Mouse (Mus musculus) heart, postnatal 0 days (tissue): ENCODE measurements around the gene Kif21b. TPM values are rescaled to one million over a fixed set of nuclear protein-coding genes. Genes with fewer than 3 reads are reported as not detected.

Source experiments
- ATAC-seq: fragments of 200-750 bp; cut with Nextera tagmentation; 2 replicates; pipeline ENCODE4 v1.8.0; 2017; ENCODE audit warnings: low read depth, moderate number of reproducible peaks, moderate library complexity; ENCODE audit not compliant: insufficient read depth
- DNase-seq: peaks from one replicate; pipeline ENCODE4 v3.0.0-alpha.2; 2016; ENCODE audit warnings: low spot score
- H3K27ac ChIP-seq: fragments of 300-500 bp; sonication (generic); 2 replicates; pipeline ENCODE4 v1.5.1; 2014; ENCODE audit warnings: low read depth, mild to moderate bottlenecking
- H3K27me3 ChIP-seq: fragments of 300-500 bp; sonication (generic); 2 replicates; pipeline ENCODE4 v1.6.1; 2014; ENCODE audit warnings: low read length, mixed read lengths; ENCODE audit not compliant: control insufficient read depth, insufficient read depth
- H3K36me3 ChIP-seq: fragments of 300-500 bp; sonication (generic); replicated peaks from 2 replicates; pipeline ENCODE4 v1.6.1; 2014; ENCODE audit warnings: low read length, mixed read lengths; ENCODE audit not compliant: control insufficient read depth, insufficient read depth
- H3K4me1 ChIP-seq: fragments of 300-500 bp; sonication (generic); 2 replicates; pipeline ENCODE4 v1.6.1; 2014; ENCODE audit warnings: antibody characterized with exemption; ENCODE audit not compliant: control insufficient read depth, insufficient read depth
- H3K4me2 ChIP-seq: fragments of 300-500 bp; sonication (generic); 2 replicates; pipeline ENCODE4 v1.6.1; 2014; ENCODE audit warnings: low read depth, mild to moderate bottlenecking, low read length, moderate library complexity
- H3K4me3 ChIP-seq: fragments of 300-500 bp; sonication (generic); 2 replicates; pipeline ENCODE4 v1.5.1; 2014; ENCODE audit warnings: low read depth, low read length
- H3K9ac ChIP-seq: fragments of 300-500 bp; sonication (generic); replicated peaks from 2 replicates; pipeline ENCODE4 v1.6.1; 2014; ENCODE audit warnings: low read depth, low read length, mixed read lengths
- H3K9me3 ChIP-seq: fragments of 300-500 bp; sonication (generic); replicated peaks from 2 replicates; pipeline ENCODE4 v1.6.1; 2016; ENCODE audit warnings: low read length; ENCODE audit not compliant: control insufficient read depth
- CTCF ChIP-seq: IDR thresholded peaks from 2 replicates; pipeline ENCODE4 v1.5.1; 2016; ENCODE audit warnings: antibody characterized with exemption, control low read depth, low read depth
- EP300 ChIP-seq: IDR thresholded peaks from 2 replicates; pipeline ENCODE4 v1.6.1; 2016; ENCODE audit warnings: antibody characterized with exemption, low read depth
- WGBS: fragments of 180-500 bp; shearing (Covaris S2); extraction: QIAGEN DNeasy Blood & Tissue Kit; methylation state at CpG from one replicate; pipeline ENCODE4 v1.1.7; 2014; 5-methylcytosine and 5-hydroxymethylcytosine counted together
- polyA plus RNA-seq: library from polyadenylated mRNA; unstranded; fragments of >200 nt; fragmentation: Nextera tagmentation; extraction: Ambion mirVana; gene quantifications from 2 replicates; pipeline ENCODE4 v1.2.1, GENCODE M21; 2015
- total RNA-seq: library from RNA; depleted of rRNA; stranded (reverse); fragments of >200 nt; gene quantifications from 2 replicates; pipeline ENCODE4 v1.2.3, GENCODE M21; 2014; ENCODE audit warnings: low replicate concordance

The Kif21b gene
- total and polyA plus RNA-seq, 2 experiments from 2014 or later, result 0.26 to 0.38 TPM

- Histone ChIP-seq H3K36me3 (no peaks in the 10 kb centered on the region), H3K9ac (no peak overlapping the region), H3K4me2 (no peak overlapping the region), H3K27me3 (peaks cover 13% of the 10 kb centered on the region; the same call in 1 of the 2 replicates), H3K4me3 (no peak overlapping the region), H3K27ac (no peak overlapping the region), H3K4me1 (peaks cover 4% of the 10 kb centered on the region), H3K9me3 (no peaks in the 10 kb centered on the region)
- ATAC-seq (no peak), DNase-seq (no peak)
- 62% methylated on average over 4 of the region's 4 CpGs for WGBS
- no peak for TF ChIP-seq EP300
- no peak for TF ChIP-seq CTCF
These were observed 29.1 kb upstream of the Kif21b start for GRCm38 (mm10) chr1:136102094-136102493.

- Histone ChIP-seq H3K27me3 (peaks cover 16% of the 10 kb centered on the region), H3K4me1 (peaks cover 4% of the 10 kb centered on the region), H3K4me2 (no peak overlapping the region), H3K27ac (no peak overlapping the region), H3K4me3 (no peak overlapping the region), H3K9ac (no peak overlapping the region), H3K36me3 (no peaks in the 10 kb centered on the region), H3K9me3 (no peaks in the 10 kb centered on the region)
- WGBS, result 66% methylated on average over 3 of the region's 3 CpGs
- no peak for DNase-seq
- no peak for TF ChIP-seq CTCF
- no peak for TF ChIP-seq EP300
- ATAC-seq, result no peak
These were observed 28.6 kb upstream of the Kif21b start for GRCm38 (mm10) chr1:136102551-136102950.

DNA sequence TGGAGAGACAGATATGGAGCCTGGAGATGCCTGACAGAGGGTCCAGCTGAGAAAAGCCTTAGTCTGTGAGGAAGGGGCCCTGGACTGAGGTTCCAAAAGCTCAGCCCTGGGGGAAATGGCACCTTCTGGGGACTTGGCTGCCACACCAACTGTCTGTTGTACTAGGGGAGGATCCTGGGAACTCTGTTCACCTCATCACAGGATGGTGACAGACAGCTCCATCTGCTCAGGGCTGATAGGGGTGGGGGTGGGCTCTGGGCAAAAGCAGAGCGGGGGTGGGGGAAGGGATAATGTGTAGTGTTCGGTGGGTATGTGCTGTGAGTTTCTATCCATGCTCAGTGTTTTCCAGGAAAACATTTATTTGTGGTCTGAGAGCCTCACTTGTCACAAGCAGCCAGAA is 28.2 kb upstream of the Kif21b start:
- Histone ChIP-seq H3K27ac (no peak overlapping the region), H3K4me3 (no peak overlapping the region), H3K27me3 (peaks cover 16% of the 10 kb centered on the region), H3K9ac (no peak overlapping the region), H3K9me3 (no peaks in the 10 kb centered on the region), H3K4me1 (peaks cover 4% of the 10 kb centered on the region), H3K36me3 (no peaks in the 10 kb centered on the region), H3K4me2 (no peak overlapping the region)
- 49% methylated on average over 2 of the region's 2 CpGs for WGBS
- DNase-seq (no peak), ATAC-seq (no peak)
- TF ChIP-seq CTCF (no peak), EP300 (no peak)

- no peak overlapping the region for H3K4me3 ChIP-seq
- peaks cover 4% of the 10 kb centered on the region for H3K4me1 ChIP-seq
- H3K9me3 ChIP-seq, result no peaks in the 10 kb centered on the region
- WGBS, result 84% methylated on average over 7 of the region's 7 CpGs
- H3K9ac ChIP-seq, result no peak overlapping the region
- no peaks in the 10 kb centered on the region for H3K36me3 ChIP-seq
- H3K4me2 ChIP-seq, result no peak overlapping the region
- DNase-seq (no peak), ATAC-seq (no peak)
- no peak for TF ChIP-seq EP300
- no peak for TF ChIP-seq CTCF
- peaks cover 16% of the 10 kb centered on the region for H3K27me3 ChIP-seq
- H3K27ac ChIP-seq, result no peak overlapping the region
These were observed 27.5 kb upstream of the Kif21b start for GRCm38 (mm10) chr1:136103696-136104095.

- Histone ChIP-seq H3K36me3 (no peaks in the 10 kb centered on the region), H3K4me3 (no peak overlapping the region), H3K4me2 (no peak overlapping the region), H3K27me3 (peaks cover 16% of the 10 kb centered on the region), H3K27ac (no peak overlapping the region), H3K9me3 (no peaks in the 10 kb centered on the region), H3K9ac (no peak overlapping the region), H3K4me1 (peaks cover 4% of the 10 kb centered on the region)
- DNase-seq (peak; percentile 30), ATAC-seq (peak; percentile 63)
- TF ChIP-seq CTCF (no peak), EP300 (no peak)
- WGBS, result 28% methylated on average over 4 of the region's 4 CpGs
These were observed 26.4 kb upstream of the Kif21b start for GRCm38 (mm10) chr1:136104741-136105140.

DNA sequence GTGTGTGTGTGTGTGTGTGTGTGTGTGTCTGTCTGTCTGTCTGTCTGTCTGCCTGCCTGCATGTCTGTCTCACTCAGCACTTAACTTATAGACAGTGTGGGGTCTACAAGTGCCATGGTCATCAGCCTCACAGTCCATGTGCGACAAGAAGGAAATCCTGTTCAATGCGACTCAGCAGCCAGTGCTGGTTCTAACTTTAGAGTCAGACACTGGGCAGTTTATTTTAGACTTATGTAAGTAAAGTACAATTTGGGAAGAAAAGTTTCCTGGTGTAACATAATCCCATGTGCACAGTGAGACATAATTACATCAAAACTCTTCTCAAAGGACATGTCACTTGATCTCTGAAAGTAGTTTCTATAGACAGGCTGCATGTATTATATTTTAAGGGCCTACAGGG is 21.7 kb upstream of the Kif21b start:
- H3K4me3 ChIP-seq, result no peak overlapping the region
- ATAC-seq (no peak), DNase-seq (no peak)
- H3K36me3 ChIP-seq, result no peaks in the 10 kb centered on the region
- WGBS, result 24% methylated on average over 2 of the region's 2 CpGs
- H3K27ac ChIP-seq, result no peak overlapping the region
- TF ChIP-seq EP300 (no peak), CTCF (no peak)
- no peak overlapping the region for H3K9ac ChIP-seq
- H3K27me3 ChIP-seq, result peaks cover 19% of the 10 kb centered on the region
- H3K4me1 ChIP-seq, result peaks cover 4% of the 10 kb centered on the region
- no peaks in the 10 kb centered on the region for H3K9me3 ChIP-seq
- no peak overlapping the region for H3K4me2 ChIP-seq
